Mouse (Mus musculus): ENCODE measurements around the gene Poc5. TPM values are rescaled to one million over a fixed set of nuclear protein-coding genes. Genes with fewer than 3 reads are reported as not detected.

The Poc5 gene
- polyA plus RNA-seq, 1 experiment from 2014 or later: 10.7 TPM

GRCm38 (mm10) chr13:96458606-96459005 is 70.5 kb downstream of the Poc5 start:
- Histone ChIP-seq H3K27me3 (replicated peaks; ENCODE audit: control insufficient read depth, insufficient read depth, low read length) (no peaks in the 10 kb centered on the region), H3K9ac (ENCODE audit: low read depth, low read length) (no peak overlapping the region), H3K27ac (ENCODE audit: low read length) (no peak overlapping the region), H3K36me3 (ENCODE audit: control insufficient read depth, insufficient read depth, low read length) (no peaks in the 10 kb centered on the region), H3K4me3 (ENCODE audit: low read length) (no peak overlapping the region), H3K4me1 (ENCODE audit: control insufficient read depth, insufficient read depth, low read length) (peaks cover 3% of the 10 kb centered on the region), H3K9me3 (ENCODE audit: control insufficient read depth, low read length) (no peaks in the 10 kb centered on the region), H3K4me2 (ENCODE audit: low read depth, low read length) (no peak overlapping the region)
- WGBS: 76% methylated on average over 4 of the region's 4 CpGs
- ATAC-seq: no peak

DNA sequence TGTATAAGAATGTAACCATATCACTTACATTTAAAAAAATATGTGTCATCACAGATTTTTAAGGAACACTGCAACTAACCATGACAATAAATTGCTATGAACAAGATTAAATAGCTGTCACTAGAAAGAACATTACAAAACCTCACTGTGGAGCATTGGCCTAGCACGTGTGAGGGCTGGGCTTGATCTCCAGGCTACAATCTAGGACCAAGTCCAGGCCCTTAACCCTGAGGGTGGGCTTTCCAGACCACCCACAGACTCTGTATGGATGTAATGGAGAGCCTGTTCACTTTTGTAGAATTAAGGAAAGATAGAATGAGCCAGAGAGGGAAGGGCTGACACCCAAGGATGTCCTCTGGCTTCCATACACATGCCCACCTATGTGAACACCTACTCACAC is 74.5 kb downstream of the Poc5 start:
- Histone ChIP-seq H3K4me1 (ENCODE audit: control insufficient read depth, insufficient read depth, low read length) (peaks cover 3% of the 10 kb centered on the region), H3K9ac (ENCODE audit: low read depth, low read length) (no peak overlapping the region), H3K27ac (ENCODE audit: low read length) (no peak overlapping the region), H3K4me3 (ENCODE audit: low read length) (no peak overlapping the region), H3K9me3 (ENCODE audit: control insufficient read depth, low read length) (no peaks in the 10 kb centered on the region), H3K4me2 (ENCODE audit: low read depth, low read length) (no peak overlapping the region), H3K27me3 (replicated peaks; ENCODE audit: control insufficient read depth, insufficient read depth, low read length) (no peaks in the 10 kb centered on the region), H3K36me3 (ENCODE audit: control insufficient read depth, insufficient read depth, low read length) (no peaks in the 10 kb centered on the region)
- WGBS: 42% methylated on average over 1 of the region's 1 CpGs
- 0 out of 2 replicates have a peak, but pooled peaks have one; percentile 47 for ATAC-seq

DNA sequence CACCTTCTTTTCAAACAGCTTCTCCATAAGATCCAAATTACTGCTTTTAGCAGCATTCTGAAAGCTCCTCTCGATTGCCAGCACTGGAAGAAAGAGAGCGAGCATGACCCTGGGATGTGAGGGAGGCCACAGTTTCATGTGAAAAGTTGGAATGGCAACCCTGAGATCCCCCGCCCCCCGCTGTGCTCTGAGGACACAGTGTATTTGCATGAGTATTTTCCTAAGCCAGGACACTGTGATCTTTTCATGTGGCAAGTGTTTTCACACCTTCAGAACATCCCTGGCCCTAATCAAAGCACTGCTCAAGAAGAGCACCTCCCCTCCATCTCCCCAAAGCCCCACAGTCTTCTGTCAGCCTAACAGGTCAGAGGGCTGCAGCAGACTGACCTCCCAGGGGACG is 77.2 kb downstream of the Poc5 start:
- no peak overlapping the region for H3K9ac ChIP-seq (ENCODE audit: low read depth, low read length)
- H3K4me3 ChIP-seq (ENCODE audit: low read length): no peak overlapping the region
- no peak for ATAC-seq
- H3K27me3 ChIP-seq (replicated peaks; ENCODE audit: control insufficient read depth, insufficient read depth, low read length): no peaks in the 10 kb centered on the region
- no peaks in the 10 kb centered on the region for H3K36me3 ChIP-seq (ENCODE audit: control insufficient read depth, insufficient read depth, low read length)
- no peak overlapping the region for H3K27ac ChIP-seq (ENCODE audit: low read length)
- H3K4me1 ChIP-seq (ENCODE audit: control insufficient read depth, insufficient read depth, low read length): no peaks in the 10 kb centered on the region
- no peaks in the 10 kb centered on the region for H3K9me3 ChIP-seq (ENCODE audit: control insufficient read depth, low read length)
- 54% methylated on average over 5 of the region's 5 CpGs for WGBS
- no peak overlapping the region for H3K4me2 ChIP-seq (ENCODE audit: low read depth, low read length)

Small RNA genes lying within 50 kb of the gene (microRNA-seq; reads per million reads assigned to microRNA genes)
- gene Gm25213: not detected

Other genes with a start within 250 kb of the Poc5 start
- 0.10 and 0.26 TPM in 2 replicates for gene Ankdd1b, start 82.9 kb downstream of the Poc5 start, polyA plus RNA-seq (2015; fragmentation: Nextera tagmentation; extraction: Ambion mirVana)
- not detected in 2 replicates for gene Gm17622, start 102.4 kb downstream of the Poc5 start, polyA plus RNA-seq (2015; fragmentation: Nextera tagmentation; extraction: Ambion mirVana)
- 8.0 and 8.3 TPM in 2 replicates for gene Polk, start 154.3 kb downstream of the Poc5 start, polyA plus RNA-seq (2015; fragmentation: Nextera tagmentation; extraction: Ambion mirVana)
- gene Col4a3bp, start 154.3 kb downstream of the Poc5 start, polyA plus RNA-seq (2015; fragmentation: Nextera tagmentation; extraction: Ambion mirVana): 10.2 and 10.7 TPM in 2 replicates

All from intestine, embryonic 16.5 days (tissue).